Mouse (Mus musculus) ZHBTc4 (cell line): ENCODE data around the gene C2cd2.
A peak's percentile ranks its signal among the peaks of the same experiment; 100 is the strongest.
"Not testable (repeated sequence)": the region's sequence is repeated elsewhere in the genome, so short reads cannot be mapped to it uniquely, and the experiment has no call there.

ENCODE experiments used
- DNase-seq: peaks from one replicate; pipeline ENCODE4 v3.0.0-alpha.2; 2011; ENCODE audit warnings: low read depth, low spot score

Gene C2cd2

DNA sequence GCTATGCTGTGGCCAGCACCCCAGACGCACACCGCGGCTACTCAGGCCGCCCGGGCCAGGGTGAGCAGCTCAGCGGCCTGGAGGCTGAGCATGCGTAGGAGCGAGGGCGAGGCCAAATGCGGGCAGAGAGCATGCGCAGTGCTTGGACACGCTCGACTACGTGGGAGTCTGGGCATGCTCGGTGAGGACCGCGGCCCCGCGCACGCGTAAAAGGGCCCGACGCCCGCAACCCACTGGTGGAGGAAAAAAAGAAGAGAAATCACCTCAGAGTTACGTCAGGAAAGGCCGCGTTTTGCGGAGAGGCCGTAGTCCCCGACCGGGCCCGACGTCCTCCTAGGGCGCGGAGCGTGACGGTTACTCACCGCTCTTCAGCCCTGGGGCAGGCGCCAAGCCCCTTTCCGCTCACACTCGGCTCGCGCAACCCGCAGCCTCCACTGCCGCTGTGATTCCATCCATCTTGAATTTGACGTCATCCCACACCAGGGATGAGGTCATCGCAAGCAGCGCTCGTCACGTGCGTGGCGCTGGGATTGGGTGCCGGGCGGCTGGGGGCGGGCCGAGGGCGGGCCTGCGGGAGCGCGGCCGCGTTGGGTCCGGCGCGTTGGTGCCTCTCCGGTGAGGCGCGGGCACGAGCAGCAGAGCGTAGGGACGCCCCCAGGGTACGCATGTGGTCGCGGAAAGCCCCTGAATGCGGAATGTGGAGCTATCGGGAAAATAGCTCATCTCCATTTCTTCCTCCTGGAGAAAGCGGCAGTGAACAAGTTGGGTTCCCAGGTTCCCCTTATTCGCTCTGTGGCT is at the start of gene C2cd2, which contains the start of gene Zbtb21:
C2cd2 (minus strand) TSS at position 448 of the 798 bp plus-strand sequence.
Zbtb21 (minus strand) TSS at position 472 of the 798 bp plus-strand sequence.
- DNase-seq, result peak; percentile 98

DNA sequence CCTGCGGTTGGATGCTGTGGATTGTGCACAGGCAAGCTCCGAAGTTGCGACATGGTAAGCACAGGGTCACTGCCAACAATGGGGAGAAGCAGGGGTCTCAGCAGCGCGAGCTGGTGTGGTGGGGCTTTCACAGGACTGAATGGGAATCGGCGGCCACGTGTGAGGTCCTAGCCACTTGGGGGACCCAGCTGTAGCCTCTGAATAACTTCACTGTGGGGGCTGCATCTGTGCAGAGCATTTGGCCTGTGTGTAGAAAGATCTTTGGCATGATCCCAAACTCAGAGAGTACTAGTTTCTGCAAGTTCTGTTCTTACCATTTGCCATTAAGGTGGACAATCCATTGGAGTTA is 35.0 kb upstream of the C2cd2 start:
- DNase-seq, result not testable (repeated sequence)

DNA sequence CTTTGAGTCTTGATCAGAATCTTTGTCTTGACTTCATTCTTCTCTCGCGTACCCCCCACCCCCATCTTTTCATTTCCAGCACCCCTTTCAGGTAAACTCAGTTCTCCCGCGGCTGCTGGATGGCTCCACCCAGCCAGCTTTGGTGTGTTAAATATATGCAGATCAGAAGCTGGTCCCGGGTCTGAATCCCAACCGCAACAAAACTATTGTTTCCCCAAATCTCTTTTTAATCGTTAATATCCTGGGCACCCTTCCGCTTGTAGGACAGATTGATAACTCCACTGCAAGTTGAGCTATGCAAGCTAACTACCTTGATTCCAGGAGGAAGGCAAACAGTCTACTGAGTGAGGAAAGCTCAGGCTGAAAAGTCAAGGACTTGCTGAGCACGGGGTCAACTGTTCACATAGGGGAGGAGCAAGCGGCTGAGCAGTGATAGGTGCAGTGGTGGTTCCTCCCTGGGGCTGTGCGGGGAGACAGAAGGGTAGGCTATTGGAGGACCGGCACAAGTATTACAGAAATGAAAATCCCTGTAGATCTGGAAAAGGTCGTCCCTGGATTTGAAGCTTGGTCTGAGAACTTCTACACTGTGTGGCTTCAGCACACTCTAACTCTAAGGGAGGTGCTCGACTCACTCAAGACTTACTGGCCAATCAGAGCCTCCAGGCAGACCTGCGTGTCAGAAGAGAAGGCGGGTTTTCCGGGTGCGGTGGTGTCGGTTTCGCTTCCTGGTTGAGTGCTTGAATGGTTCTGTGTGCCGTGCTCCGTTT is 34.4 kb upstream of the C2cd2 start, which contains the start of gene B230307C23Rik:
B230307C23Rik (plus strand) TSS at position 700 of the 767 bp plus-strand sequence.
- peak; percentile 91 for DNase-seq

DNA sequence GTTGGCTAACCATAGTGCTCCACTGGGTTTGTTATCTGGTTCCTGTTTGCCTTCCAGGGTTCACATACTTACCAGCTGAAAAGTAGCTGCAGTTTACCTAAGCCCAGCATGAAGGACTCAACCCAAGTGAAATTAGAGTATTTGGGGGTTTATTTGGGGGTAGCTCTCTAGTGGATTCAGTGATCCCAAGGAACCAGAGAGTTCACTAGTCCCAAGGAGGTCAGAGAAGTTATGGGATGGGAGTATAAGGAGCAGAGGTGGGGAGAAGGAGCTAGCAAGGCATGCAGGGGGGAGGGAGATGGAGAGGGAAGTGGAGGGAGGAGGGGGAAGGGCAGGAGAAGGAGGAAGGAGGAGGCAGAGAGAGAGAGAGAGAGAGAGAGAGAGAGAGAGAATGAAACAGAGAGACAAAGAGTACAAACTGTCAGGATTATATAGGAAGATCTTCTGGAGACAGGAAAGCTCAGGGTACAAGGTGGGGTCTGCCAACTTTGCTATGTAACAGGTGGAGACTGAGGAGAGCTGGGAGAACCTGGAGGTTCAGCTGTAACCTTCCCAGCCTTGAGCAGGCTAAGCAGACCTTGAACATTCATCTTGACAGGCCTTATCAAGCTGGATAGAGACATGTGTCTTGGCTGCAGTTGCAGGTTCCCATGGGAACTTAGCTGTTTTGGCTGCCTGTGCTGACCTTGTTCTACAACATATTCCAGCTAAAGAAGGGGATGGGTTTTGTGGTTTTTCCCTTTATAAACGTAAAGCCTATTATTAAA is 33.6 kb upstream of the C2cd2 start:
- DNase-seq, result no peak

DNA sequence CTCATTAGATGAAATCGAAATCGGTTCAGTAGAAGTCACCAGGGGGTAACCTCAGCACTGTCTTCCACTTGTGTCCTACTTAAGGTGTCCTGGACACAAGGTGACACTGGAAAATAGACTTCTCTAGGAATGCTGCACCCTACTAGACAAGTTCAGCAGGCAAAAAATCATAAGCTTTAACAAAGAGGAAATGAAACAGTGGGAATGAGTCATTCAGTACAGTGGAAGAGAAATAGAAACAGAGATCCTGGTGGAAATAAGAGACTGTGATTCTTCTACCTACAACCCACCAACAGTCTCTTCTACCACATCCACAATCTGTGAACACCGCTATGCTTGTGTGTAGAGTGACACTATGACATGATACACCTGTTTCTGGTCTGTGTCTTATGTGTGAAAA is 30.1 kb upstream of the C2cd2 start:
- DNase-seq, result not testable (repeated sequence)

DNA sequence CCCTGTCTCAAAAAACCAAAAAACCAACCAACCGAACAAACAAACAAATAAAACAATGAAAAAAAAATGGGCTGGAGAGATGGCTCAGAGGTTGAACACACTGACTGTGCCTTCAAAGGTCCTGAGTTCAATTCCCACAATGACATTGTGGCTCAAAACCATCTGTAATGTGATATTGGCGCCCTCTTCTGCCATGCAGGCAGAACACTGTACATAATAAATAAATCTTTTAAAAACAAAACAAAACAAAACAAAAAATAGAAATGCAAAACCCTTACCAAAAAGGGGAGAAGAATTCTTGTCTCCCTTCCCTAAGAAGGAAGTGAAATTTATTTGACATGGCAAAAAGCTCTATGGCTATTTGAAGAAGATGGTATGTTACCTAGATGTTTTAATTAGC is 29.1 kb upstream of the C2cd2 start:
- no peak for DNase-seq

DNA sequence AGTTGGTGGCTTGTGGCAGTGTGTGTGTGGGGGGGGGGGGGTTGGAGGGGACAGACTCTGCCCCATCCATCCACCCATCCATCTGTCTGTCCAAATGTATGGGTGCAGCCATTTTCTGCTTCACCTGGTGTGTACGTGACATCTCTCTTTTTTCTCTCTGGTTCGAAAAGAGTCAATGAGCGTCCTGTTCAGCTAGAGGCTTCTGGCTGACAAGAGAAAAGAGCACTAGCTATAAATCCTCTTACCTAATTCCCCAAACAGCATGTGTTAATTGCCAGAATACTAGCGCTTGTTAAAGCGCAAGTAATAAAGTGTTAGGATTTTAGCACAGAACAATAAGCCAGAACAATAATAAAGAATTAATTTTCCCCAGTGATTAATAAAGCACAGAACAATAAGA is 22.2 kb upstream of the C2cd2 start:
- DNase-seq, result no peak

DNA sequence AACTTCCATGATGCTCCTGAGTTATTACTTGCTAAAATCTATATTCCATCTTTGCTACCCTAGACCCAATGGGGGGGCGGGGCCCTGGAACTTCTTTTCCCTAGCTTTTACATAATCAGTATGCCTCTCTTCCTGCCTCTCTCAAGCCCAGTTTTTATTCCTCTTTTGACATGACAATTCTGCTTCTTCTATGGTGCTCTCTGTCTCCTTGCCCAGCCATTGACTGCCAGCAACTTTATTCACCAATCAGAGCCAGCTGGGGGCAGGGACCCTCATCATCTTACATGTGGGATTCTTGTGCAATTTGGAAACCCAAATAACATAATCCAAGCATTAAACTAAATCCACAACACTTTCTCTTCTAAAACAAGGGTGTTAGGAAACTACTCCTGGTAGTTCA is 19.0 kb upstream of the C2cd2 start:
- DNase-seq, result no peak

DNA sequence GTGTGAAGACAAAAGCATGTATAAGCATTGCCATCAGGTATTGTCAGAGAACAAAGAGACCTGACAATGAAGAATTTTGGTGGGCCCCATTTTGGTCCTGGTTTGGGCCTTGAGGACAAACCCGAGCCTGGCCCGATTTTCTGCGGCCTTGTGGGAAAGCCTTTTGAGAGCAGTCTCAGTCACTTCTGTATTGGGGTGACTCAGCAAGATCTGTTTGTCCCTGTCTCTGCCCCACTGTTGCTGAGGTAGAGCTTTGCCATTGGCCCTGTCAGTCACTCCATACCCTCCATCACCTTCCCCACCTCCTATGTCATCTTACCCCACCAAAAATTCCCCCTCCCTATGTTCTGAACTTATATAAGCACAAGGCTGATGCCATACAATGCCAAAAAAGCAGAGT is 15.3 kb upstream of the C2cd2 start:
- no peak for DNase-seq

DNA sequence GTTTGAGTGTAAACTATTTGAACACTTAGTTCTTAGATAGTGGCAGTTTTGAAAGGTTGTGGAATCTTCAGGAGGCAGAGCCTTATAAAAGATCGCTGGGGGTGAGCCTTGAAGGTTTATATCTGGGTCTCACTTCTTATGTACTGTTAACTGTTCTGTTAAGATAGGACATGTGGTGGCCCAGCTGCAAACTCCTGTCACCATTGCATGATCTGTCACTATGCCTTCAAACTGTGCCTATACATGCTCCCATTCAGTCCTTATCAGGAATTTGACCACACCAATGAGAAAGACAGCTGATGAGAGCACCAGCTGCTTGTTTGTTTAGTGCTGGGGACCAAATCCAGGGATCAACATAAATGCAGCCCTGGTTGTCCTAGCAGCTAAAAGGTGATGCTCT is 14.9 kb upstream of the C2cd2 start:
- DNase-seq, result no peak

DNA sequence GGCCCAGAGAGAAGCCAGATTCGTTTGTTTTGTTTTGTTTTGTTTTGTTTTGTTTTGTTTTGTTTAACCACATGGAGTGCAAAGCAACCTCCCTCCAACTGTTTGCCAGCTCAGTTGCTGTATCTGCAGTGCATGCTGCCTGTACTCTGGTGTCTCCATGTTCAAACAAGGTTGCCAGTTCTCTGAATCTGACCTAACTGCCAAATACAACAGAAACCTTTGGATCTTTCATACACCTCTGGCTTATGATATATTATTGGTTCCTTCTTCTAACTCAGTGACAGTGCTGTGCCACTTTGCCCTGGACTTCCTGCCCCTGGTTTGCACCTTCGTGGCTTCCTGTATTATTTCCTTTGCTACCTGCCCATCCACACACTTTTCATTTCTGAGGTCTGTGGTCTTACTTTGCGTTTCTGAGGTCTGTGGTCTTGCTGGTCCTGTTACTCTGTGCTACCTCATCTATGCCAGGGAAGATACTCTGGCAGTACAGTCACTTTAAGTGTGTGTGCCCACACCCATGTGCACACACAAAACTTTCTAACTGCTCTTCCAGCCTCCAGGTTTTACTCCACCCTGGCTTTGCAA is 1.6 kb upstream of the C2cd2 start:
- DNase-seq, result no peak

DNA sequence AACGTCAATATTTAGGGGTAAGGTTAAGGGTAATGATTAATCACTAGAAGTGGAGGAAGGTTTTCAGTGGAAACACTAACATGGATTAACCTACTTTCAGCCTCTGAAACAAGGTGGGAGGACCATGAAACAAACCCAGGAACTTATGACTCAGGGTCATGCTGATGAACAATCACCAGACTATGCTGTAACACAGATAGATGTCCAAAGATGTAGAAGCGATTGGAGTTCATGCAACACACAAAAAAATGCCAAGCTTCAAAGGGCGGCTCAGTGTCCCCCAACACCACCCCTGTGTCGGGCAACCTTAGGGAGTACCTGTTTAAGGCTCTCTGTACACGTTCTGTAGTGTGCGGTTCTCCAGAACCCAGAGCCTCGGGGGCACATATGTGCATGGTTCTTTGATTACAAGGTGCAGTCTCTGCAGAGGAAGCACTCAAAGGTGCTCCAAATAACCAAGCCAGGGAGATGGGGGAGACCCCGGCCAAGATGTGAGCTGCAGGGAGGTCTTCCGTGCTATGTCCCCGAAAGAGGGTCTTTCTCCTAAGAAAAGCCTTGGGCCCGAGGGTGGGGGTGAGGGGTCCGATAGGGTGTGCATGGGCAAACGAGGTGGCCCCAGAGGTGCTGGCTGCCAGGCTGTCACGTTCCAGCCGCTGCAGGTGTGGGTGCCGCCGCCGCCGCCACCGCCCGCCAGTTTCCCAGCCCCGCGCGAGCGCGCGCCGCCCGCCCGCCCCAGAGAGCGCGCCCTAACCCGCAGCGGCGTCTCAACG is 832 bp downstream of the C2cd2 start:
- DNase-seq, result no peak

DNA sequence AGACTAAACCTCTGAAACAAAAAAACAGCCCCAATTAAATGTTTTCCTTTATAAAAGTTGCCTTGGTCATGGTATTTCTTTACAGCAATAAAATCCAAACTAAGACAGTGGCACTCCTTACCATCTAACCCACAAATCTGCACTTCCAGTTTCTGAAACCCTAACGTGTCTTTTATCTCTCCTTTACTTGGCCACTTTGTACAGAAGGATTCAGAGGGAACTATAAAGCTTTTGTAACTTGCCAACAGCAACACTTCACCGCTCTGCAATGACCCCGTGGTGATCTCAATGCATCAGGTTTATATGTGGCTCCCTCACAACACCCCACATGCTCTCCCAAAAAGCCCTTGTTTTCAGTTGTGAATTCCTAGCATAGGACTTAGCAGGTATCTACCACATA is 2.0 kb downstream of the C2cd2 start:
- no peak for DNase-seq

DNA sequence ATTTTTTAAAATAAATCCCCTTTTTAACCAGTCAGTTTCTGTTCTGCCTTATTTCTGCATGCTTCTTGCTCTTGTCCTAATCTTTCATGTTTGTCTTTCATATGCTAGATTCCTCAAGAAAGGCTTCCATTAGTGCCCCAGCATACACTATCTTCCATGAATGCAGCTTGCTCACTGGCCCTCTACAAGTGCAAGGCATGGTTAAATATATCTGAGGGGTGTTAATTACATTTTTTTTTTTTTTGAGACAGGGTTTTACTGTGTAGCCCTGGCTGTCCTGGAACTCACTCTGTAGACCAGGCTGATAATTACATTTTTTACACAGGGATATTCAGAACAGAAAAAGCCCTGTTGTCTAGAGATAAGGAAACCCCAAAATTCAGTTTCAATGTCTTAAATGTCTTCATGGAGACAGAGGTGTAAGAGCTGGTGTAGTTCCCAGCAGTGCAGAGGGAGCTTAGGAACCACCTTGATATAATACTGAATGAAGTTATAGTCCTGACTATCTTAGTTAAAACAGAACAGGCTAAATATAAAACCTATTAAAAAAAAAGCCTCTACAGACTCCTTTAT is 3.9 kb downstream of the C2cd2 start:
- DNase-seq, result no peak

DNA sequence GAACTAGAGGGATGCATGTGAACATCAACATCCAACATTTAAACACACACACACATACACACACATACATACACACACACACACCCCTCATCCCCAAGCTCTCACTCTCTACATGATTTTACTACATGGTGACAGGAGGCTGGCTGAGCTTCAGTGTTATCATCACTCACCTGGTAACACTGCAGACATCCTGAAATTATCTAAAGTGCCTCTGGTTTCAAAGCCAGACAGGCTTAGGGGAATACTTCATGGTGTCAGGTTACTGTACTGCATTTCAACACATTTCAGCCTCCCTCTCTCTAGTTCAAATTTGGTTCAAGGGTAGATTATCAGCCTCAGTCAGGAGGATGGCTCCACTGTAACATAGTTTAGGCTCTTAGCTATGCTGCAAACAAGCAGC is 4.8 kb downstream of the C2cd2 start:
- no peak for DNase-seq

DNA sequence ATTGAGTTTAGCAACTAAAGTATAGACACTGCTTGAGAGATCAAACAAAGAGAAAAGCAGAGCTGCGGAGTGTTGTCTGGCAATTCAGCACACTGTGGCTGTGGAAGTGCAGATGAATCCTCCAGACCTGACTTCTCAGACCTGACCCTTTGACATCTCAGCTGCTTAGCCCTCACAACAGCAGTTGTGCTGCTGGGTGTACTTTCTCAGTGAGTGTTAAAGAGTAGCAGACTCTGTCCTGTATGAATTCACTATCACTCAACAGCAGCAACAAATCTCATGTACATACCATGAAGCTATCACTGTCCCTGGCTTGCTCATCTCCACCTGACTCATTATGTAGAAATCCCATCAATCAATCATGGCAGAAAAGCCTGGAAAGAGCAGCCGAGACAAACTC is 6.4 kb downstream of the C2cd2 start:
- no peak for DNase-seq

DNA sequence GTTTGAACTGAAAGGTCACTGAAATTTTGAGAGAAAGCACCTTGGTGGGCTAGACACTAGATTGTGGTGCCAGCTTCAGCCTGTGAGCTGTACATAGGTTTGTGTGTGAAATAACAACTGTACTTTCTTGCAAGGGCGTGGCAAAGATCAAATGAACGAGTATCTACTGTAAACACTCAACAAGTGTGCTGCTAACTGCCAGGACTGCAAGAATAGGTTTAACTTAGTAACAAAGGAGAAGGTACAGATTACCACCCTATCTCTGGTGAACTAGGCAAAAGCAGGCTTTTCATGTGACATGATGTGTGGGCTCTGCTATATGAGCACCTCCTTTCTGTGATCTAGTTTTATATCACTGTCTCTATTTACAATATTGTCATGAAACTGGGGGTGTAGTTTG is 9.1 kb downstream of the C2cd2 start:
- no peak for DNase-seq

DNA sequence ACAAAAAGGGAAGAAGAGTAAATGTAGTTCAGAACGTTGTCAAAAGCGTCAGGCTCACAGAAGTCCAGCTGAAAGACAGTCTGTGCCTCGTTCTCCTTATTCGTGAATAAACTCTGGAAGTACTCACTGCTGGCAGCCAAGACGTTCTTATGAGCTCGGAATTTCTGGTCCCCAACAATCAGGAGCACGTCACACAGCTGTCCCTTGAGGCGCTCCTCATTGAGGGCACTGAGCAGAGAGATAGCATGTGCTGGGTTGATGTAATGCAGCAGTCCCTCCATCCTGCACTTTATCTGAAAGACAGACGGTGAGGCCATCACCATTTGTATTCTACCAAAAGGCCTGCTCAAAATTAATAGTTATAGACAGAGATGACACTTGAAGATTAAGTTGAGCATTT is 9.6 kb downstream of the C2cd2 start:
- no peak for DNase-seq

DNA sequence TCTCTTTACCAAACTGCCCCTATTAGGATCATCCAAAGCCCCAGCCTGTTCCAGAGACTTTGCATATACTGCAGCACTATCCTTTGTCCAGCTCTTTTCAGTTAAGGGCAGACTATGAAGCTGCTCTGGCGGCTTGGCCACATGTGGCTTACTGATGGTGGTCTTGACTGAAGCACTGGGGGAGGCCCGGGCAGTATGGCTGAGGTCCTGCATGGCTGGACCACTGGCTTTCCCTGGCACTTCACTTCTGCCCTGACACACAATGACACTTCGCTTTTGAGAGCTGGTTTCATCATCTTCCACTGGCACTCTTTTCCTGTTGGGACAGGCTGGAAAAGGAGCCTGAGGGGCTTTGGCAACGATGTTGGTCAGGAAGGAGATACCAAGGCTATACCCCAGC is 10.0 kb downstream of the C2cd2 start:
- no peak for DNase-seq

DNA sequence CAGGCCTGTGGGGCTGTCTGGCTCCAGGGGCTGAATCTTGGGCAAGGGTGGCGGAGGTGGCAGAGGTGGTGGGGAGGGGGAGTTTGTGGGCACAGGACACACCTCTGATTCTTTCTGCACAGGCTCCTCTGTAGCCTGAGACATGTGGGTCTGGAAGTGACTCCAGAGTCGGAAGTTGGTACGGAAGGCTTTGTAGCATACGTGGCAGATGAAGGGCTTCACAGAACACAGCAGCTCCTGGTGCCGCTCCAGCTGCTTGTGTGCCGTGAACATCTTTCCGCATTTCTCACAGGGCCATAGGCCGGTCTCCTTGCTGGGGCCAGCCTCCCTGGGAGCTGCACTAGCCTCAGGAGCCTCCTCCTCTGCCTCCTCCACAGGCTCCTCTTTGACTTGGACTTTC is 12.3 kb downstream of the C2cd2 start:
- DNase-seq, result no peak

DNA sequence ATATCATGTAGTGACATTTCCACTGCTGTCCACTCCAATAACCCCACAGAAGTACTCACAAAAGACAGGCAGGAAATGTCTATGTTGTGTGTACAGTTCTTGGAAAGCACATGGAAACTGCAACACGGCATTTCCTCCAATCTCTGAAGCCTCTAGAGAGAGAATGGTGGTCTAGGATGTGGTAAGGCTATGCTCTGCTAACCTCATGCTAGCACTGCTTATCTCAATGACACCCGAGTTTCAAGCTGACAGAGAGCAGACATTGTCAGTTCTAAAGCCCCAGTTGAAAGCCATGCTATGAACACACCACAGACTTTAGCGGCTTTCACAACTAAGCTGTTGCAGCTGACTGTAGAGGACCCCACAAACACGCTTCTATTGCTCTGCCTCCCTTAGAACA is 13.6 kb downstream of the C2cd2 start:
- DNase-seq, result no peak
